Mouse (Mus musculus) limb, embryonic 11.5 days (tissue): ENCODE results near the gene Gm8068. TPM values are rescaled to one million over a fixed set of nuclear protein-coding genes. Genes with fewer than 3 reads are reported as not detected.
"Not testable (repeated sequence)": the region's sequence is repeated elsewhere in the genome, so short reads cannot be mapped to it uniquely, and the experiment has no call there.

ENCODE experiments used
- ATAC-seq: fragments of 200-750 bp; cut with Nextera tagmentation; 2 replicates; pipeline ENCODE4 v1.8.0; 2017; ENCODE audit warnings: low read depth; ENCODE audit not compliant: insufficient number of reproducible peaks, low FRiP score, low TSS enrichment
- DNase-seq: peaks from one replicate; pipeline ENCODE4 v3.0.0-alpha.2; 2015; ENCODE audit warnings: low spot score
- H3K27ac ChIP-seq: fragments of 300-500 bp; sonication (generic); replicated peaks from 2 replicates; pipeline ENCODE4 v1.5.1; 2014; ENCODE audit warnings: low read depth, mild to moderate bottlenecking, low read length
- H3K27me3 ChIP-seq: fragments of 300-500 bp; sonication (generic); 2 replicates; pipeline ENCODE4 v1.6.1; 2014; ENCODE audit warnings: mild to moderate bottlenecking, low read length, mixed read lengths; ENCODE audit not compliant: control insufficient read depth, insufficient read depth
- H3K36me3 ChIP-seq: fragments of 300-500 bp; sonication (generic); 2 replicates; pipeline ENCODE4 v1.6.1; 2014; ENCODE audit warnings: mild to moderate bottlenecking, low read length, moderate library complexity, mixed read lengths; ENCODE audit not compliant: control insufficient read depth, insufficient read depth
- H3K4me1 ChIP-seq: fragments of 300-500 bp; sonication (generic); 2 replicates; pipeline ENCODE4 v1.6.1; 2014; ENCODE audit warnings: low read length, mixed read lengths; ENCODE audit not compliant: control insufficient read depth, insufficient read depth
- H3K4me2 ChIP-seq: fragments of 300-500 bp; sonication (generic); 2 replicates; pipeline ENCODE4 v1.6.1; 2014; ENCODE audit warnings: low read depth, mild to moderate bottlenecking, moderate library complexity; ENCODE audit not compliant: severe bottlenecking
- H3K4me3 ChIP-seq: fragments of 300-500 bp; sonication (generic); 2 replicates; pipeline ENCODE4 v1.5.1; 2014; ENCODE audit warnings: low read depth, low read length
- H3K9ac ChIP-seq: fragments of 300-500 bp; sonication (generic); 2 replicates; pipeline ENCODE4 v1.6.1; 2014; ENCODE audit warnings: mild to moderate bottlenecking, low read length
- H3K9me3 ChIP-seq: fragments of 300-500 bp; sonication (generic); 2 replicates; pipeline ENCODE4 v1.6.1; 2016; ENCODE audit warnings: low read length; ENCODE audit not compliant: control insufficient read depth
- WGBS: fragments of 180-500 bp; shearing (Covaris S2); extraction: QIAGEN DNeasy Blood & Tissue Kit; methylation state at CpG from one replicate; pipeline ENCODE4 v1.1.7; 2014; 5-methylcytosine and 5-hydroxymethylcytosine counted together
- polyA plus RNA-seq: library from polyadenylated mRNA; unstranded; fragments of >200 nt; fragmentation: Nextera tagmentation; extraction: Ambion mirVana; gene quantifications from 2 replicates; pipeline ENCODE4 v1.2.1, GENCODE M21; 2014

Gene Gm8068
- polyA plus RNA-seq, result not detected in 2 replicates

GRCm38 (mm10) chr14:41701785-41702184 lies at the start of gene Gm8068:
Gm8068 (minus strand) TSS chr14:41701885.
- H3K4me2 ChIP-seq, H3K27ac ChIP-seq, H3K4me3 ChIP-seq, H3K9ac ChIP-seq, DNase-seq, H3K9me3 ChIP-seq, H3K4me1 ChIP-seq, H3K27me3 ChIP-seq, H3K36me3 ChIP-seq, ATAC-seq: not testable (repeated sequence)
- no CpG with 5 or more reads among the region's 3 CpGs for WGBS

GRCm38 (mm10) chr14:41750514-41750913 lies 48.8 kb upstream of the Gm8068 start, which contains the start of gene Gm7929:
Gm7929 (minus strand) TSS chr14:41750614.
- H3K4me3 ChIP-seq, H3K9me3 ChIP-seq, H3K36me3 ChIP-seq, H3K4me2 ChIP-seq, ATAC-seq, H3K27me3 ChIP-seq, H3K27ac ChIP-seq, DNase-seq, H3K4me1 ChIP-seq, H3K9ac ChIP-seq: not testable (repeated sequence)
- WGBS, result no CpG with 5 or more reads among the region's 1 CpGs

GRCm38 (mm10) chr14:41723437-41723836 lies 21.8 kb upstream of the Gm8068 start:
- H3K9ac ChIP-seq, H3K36me3 ChIP-seq, ATAC-seq, H3K27me3 ChIP-seq, H3K4me1 ChIP-seq, DNase-seq, H3K4me3 ChIP-seq, H3K9me3 ChIP-seq, H3K27ac ChIP-seq, H3K4me2 ChIP-seq: not testable (repeated sequence)
- 79% methylated on average over 13 of the region's 17 CpGs for WGBS

- not testable (repeated sequence) for H3K27ac ChIP-seq, H3K9ac ChIP-seq, H3K4me3 ChIP-seq, H3K9me3 ChIP-seq, ATAC-seq, H3K4me2 ChIP-seq, H3K4me1 ChIP-seq, H3K36me3 ChIP-seq, H3K27me3 ChIP-seq, DNase-seq
- 85% methylated on average over 1 of the region's 1 CpGs for WGBS
Measured at GRCm38 (mm10) chr14:41717180-41717579, 15.5 kb upstream of the Gm8068 start.

GRCm38 (mm10) chr14:41648176-41648575 lies 53.5 kb downstream of the Gm8068 start:
- not testable (repeated sequence) for H3K27me3 ChIP-seq, H3K9ac ChIP-seq, H3K4me1 ChIP-seq, DNase-seq, H3K36me3 ChIP-seq, H3K9me3 ChIP-seq, H3K4me2 ChIP-seq, ATAC-seq, H3K4me3 ChIP-seq, H3K27ac ChIP-seq
- WGBS, result 89% methylated on average over 2 of the region's 2 CpGs

Other genes with a start within 250 kb of the Gm8068 start
- not detected in 2 replicates for gene Gm7954, start 248.4 kb downstream of the Gm8068 start, polyA plus RNA-seq
- not detected in 2 replicates for gene Gm3486, start 212.4 kb downstream of the Gm8068 start, polyA plus RNA-seq
- not detected in 2 replicates for gene Gm7970, start 146.3 kb downstream of the Gm8068 start, polyA plus RNA-seq
- not detected in 2 replicates for gene 1700049E17Rik2, start 128.7 kb downstream of the Gm8068 start, polyA plus RNA-seq
- not detected in 2 replicates for gene Gm3072, start 77.3 kb downstream of the Gm8068 start, polyA plus RNA-seq
- gene Gm3676, start 55.4 kb downstream of the Gm8068 start, polyA plus RNA-seq, result not detected in 2 replicates
- not detected in 2 replicates for gene Gm7929, start 48.7 kb upstream of the Gm8068 start, polyA plus RNA-seq
- gene Gm47189, start 70.6 kb upstream of the Gm8068 start, polyA plus RNA-seq, result not detected in 2 replicates
- gene Gm7980, start 205.4 kb upstream of the Gm8068 start, polyA plus RNA-seq, result not detected in 2 replicates
- not detected in 2 replicates for gene 1700049E17Rik1, start 223.1 kb upstream of the Gm8068 start, polyA plus RNA-seq
- gene 1700024B05Rik, start 242.1 kb upstream of the Gm8068 start, polyA plus RNA-seq, result not detected in 2 replicates